Mouse (Mus musculus) adrenal gland, adult 8-10 months (tissue): ENCODE data around the gene Exoc4. TPM values are rescaled to one million over a fixed set of nuclear protein-coding genes. Genes with fewer than 3 reads are reported as not detected.

ENCODE experiments used
- DNase-seq: peaks from one replicate; pipeline ENCODE4 v3.0.0; 2022
- total RNA-seq, 4 experiments: library from RNA; stranded (reverse); gene quantifications; 2 replicates each; pipeline ENCODE4 v1.2.4; 2022

Gene Exoc4
- total RNA-seq, 4 experiments from 2014 or later: 53.2 to 76.5 (median 58.9) TPM

GRCm38 (mm10) chr6:33637192-33637591, 388.3 kb downstream of the Exoc4 start:
- no peak for DNase-seq

DNA sequence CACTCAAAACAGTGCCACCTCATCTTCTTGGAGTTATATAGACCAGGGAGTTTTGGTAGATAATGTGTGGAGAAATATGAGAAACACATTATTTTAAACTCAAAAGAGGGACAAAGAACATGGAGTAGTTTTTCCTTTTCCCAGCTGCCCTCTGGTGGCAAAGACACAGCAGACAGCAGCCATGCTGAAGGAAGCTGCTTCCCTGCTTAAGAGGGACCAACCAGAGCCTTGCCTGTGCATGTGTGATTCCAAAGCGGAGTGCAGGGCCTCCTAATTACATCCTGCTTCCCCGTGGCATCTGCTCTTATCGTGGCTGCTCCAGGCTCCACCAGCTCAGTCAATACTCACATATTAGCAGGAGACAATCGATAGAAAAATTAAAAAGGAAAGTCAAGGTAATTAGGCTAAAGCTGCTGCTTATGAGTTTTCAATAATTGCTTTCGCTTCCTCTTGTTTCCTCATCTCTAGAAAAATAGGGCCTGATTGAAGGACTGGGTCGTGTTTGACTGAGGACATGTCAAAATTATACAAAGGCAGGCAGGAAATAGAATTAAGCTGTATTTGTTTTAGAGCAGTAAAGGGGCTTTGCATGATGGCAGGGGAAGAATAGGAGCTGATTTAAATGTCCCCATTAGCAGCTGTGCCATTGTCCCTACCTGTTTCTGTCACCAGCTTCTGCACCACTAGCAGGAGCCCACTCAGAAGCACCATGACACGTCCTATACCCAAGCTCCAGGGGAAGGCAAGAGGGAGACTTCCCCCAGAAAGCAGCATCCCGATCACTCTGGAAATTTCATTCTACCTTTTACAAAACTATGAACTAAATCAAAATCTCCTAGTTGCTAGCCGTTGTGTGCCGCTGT, 433.1 kb downstream of the Exoc4 start:
- DNase-seq: peak; percentile 10

GRCm38 (mm10) chr6:33683533-33683932, 434.6 kb downstream of the Exoc4 start:
- no peak for DNase-seq

DNA sequence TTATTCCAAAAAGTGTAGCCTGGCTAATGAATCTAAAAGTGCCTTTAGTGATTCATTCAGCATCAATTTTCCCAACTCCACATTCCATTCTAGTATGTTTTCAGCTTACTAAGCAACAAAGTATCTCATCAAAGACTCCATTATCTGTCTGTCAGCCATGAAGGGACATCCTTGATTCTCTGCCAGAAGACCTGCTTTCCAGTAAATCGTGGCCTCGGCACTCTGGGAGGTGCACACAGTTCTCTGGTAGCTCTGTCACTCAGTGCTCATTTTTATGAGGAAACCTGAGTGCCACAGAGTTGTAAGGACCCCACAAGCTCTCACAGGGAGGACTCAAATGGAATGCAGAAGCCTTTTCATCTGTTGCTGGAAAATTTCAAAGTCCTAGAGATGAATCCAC, 436.4 kb downstream of the Exoc4 start:
- peak; percentile 36 for DNase-seq

DNA sequence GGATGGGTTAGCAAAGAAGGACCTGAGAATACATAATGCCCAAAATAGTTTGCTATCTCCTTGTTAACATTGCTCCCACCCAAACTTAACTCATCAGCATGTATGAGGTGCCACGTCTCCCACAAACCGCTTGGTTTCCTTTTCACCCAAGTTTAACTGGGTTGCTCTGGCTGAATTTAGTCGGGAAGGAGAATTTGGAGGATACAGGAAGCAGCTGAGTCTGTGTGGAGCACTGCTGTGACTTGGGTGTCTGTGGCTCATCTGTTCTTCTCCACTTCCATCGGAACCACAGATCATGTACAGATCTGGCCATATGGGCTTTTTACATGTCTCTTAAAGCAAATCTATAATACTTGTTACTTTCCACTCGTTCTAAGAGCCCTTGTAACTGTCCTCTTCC, 441.7 kb downstream of the Exoc4 start:
- DNase-seq: no peak

GRCm38 (mm10) chr6:33696976-33697375, 448.1 kb downstream of the Exoc4 start:
- DNase-seq: no peak

GRCm38 (mm10) chr6:33708907-33709306, 460.0 kb downstream of the Exoc4 start:
- no peak for DNase-seq

DNA sequence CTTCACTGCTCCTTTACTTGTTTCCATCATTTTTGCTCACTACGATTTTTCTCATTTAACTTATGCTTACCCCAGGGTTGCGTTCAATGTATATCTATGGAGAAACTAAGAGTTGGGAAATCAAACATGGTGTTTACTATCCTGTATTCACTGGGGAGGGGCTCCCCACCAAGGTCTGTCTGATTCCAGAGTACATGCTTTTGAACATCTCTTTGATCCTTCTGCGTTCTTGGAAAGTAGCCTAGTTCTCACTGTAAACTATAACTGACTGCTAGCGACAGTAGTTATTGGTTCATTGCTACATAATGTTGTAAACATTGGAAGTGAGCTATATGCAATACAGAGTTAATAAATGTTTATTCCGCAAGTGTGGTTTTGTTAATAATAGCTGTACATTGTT, 460.5 kb downstream of the Exoc4 start:
- DNase-seq: no peak

- no peak for DNase-seq
Observed at GRCm38 (mm10) chr6:33711742-33712141, 462.9 kb downstream of the Exoc4 start.

GRCm38 (mm10) chr6:33712540-33713118, 463.7 kb downstream of the Exoc4 start:
- no peak for DNase-seq

- no peak for DNase-seq
Observed at GRCm38 (mm10) chr6:33716254-33716965, 467.5 kb downstream of the Exoc4 start.

DNA sequence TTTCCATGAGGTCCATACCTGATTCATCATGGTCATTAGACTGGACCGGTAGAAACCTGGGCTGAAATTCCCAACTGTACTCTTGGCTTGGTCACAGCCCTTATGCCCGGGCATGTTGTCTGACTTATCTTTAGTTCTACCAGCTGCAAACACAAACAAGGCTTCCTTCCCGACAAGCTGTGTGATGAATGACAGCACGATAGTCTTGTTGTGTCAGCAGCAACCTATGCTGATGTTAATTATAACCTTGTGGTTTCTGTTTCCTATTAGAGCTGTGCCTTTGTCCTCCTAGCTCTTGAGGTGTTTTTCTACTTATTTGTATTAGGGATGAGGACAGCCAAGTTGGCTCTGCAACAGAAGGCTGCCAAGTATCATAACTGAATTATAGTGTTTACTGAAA, 472.3 kb downstream of the Exoc4 start:
- no peak for DNase-seq

DNA sequence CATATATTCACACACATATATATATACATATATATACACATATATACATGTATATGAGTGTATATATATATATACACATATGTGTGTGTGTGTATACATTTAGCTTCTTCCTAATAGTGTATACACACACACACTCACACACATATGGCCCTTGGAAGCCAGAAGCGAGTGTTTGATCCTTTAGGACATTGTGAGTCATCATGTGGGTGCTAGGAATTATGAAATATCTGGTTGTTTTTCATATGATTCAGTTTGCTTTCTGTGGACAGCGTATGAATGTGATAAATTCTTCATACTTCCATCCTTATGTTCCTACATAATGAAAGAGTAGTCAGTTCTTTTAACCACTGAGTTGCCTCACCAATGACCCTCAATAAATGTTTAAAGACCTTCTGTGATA, 473.9 kb downstream of the Exoc4 start:
- DNase-seq: no peak

GRCm38 (mm10) chr6:33724596-33724995, 475.7 kb downstream of the Exoc4 start:
- DNase-seq: no peak

DNA sequence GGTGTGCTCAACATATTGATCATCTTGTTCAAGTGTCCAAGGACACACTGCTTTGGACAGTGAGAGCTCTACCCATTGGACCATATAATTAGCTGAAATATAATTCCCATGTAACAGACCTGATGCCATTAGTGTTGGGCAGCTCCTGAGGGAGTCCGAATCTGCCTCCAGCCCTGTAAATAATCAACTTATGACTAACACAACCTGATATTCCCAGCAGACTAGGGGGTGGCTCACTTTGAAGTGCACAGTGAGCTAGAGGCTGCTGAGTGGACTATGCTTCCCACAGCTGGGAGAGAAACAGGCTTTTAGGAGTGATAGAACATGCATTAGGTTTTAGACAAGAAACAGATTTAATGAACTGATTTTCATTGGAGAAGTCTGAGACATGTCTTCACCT, 478.4 kb downstream of the Exoc4 start:
- DNase-seq: no peak

DNA sequence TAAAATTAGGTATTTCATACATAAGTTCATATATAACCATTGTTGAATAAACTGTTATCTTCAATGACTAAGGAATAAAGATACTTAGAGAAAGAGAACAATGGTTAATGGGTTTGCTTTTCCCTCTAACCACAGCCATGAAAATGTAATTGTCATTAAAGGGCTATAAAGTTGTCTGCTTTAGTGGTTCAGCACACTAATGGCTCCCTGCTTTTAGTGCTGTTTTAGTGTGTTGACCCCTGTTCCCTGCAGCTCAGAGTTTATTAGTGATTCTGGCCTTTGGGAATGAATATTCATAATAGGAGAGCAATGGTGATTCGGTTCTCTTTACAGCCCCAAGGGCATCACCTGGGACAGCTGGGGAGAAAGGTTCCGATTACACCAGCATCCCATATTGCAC, 483.3 kb downstream of the Exoc4 start:
- DNase-seq: no peak

- DNase-seq: no peak
Observed at GRCm38 (mm10) chr6:33733602-33734001, 484.7 kb downstream of the Exoc4 start.

DNA sequence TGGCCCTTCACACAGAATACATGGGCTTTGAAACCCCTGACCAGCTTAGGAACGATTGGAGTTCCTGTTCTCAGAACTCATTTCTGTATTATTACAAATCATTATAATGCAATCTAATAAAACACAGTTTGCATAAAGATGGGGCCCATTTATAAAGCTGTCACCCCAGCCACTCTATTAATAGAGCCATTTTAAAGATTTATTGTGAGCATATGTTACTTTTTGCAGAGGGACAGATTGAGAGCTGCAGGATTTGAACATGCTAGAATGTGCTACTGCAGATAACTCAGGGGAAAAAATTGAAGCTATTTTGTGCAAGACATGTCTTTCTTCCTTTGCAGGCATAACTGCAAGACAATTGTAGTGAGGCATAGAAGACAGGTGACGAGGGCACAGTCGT, 485.1 kb downstream of the Exoc4 start:
- DNase-seq: no peak

DNA sequence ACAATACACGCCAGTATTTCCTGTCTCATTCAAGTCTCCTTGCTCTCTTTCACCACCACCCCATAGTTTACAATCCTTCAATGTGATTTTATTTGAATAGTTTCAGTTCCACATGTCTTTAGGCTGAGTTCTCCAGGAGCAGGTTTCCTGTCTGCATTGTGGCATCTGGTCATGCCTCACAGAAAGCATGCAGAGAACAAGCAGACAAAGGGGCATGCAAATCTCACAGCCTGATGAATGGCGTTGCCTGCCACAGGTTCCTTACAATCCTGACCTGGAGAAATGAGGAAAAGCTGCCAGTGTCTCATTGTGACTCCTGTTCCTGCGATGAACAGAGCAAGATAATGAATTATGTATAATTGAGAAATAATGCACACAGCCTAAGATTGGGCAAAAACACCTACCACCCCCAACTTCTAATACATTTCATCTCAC, 490.0 kb downstream of the Exoc4 start:
- no peak for DNase-seq

DNA sequence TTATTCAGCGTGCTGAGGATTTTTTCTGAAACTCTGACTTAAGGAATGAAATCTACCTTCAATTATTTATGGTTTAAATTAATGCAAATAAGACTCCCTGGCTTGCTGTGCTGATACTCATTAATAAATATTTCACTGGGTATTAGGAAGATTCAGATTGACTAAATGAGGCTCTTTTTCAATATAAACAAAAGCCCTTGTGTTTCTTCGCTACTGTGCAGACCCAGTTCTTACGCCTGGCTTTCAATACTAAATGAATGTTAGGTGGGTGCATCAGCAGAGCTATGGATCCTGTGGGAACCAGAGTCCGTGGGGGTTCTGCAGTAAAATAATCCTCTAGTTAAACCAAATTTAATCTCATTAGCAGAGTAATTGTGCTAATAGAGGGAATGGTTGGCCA, 490.4 kb downstream of the Exoc4 start:
- DNase-seq: no peak

- DNase-seq: no peak
Observed at GRCm38 (mm10) chr6:33755976-33756375, 507.1 kb downstream of the Exoc4 start.

DNA sequence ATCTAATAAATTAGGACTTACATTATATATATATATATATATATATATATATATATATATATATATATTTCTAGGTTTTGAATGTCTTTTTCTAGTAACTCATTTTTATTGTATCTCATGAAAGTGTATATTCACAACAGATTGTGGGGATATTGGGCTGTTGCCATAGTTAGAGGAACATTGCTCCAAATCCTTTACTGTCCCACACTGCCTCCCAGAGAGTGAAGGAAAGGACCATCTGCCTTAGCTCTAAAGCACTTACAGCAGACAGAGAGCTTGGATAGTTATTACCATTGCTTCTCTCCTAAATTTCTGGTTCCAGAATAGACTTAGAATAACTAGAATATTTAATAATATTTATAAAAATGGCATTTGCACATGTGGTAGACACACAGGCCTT, 512.7 kb downstream of the Exoc4 start:
- DNase-seq: no peak

DNA sequence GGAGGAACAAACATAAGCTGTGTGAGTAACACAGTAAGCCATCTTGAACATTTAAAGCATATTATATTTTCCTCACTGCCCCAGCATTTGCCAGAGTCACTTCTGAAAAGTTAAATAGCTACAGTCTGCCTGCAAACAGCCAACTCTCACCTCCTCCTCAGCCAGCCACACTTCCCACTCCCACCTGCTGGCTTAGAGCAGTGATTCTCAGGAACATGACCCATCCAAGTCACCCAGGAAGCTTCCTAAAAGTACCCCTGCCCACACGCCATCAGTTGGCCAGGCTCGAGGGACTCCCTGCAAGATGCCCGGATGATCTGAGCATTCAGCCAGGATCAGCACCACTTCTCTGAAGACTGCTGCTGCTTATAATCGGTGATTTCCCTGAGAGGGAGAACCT, 514.4 kb downstream of the Exoc4 start:
- no peak for DNase-seq

GRCm38 (mm10) chr6:33763970-33764369, 515.1 kb downstream of the Exoc4 start:
- DNase-seq: no peak
